Mouse (Mus musculus) granulocyte monocyte progenitor cell, adult 5-6 weeks (primary cell): ENCODE data around the gene Fgd6. TPM values are rescaled to one million over a fixed set of nuclear protein-coding genes. Genes with fewer than 3 reads are reported as not detected.

Experiments
- ATAC-seq: replicated peaks from 2 replicates; pipeline ENCODE4 v1.8.0; 2016; ENCODE audit warnings: mild to moderate bottlenecking, moderate TSS enrichment, inconsistent platforms; ENCODE audit not compliant: poor library complexity, severe bottlenecking
- total RNA-seq, 2 experiments: library from RNA; stranded (forward) in 1 of 2; stranded (reverse) in 1 of 2; fragments of 200-712, 200-1000 nt in 1 of 2; fragments of >200 nt in 1 of 2; fragmentation: Nextera tagmentation in 1 of 2; gene quantifications; 2 replicates each; pipeline ENCODE4 v1.2.3; 2014 to 2017

Gene Fgd6
- total RNA-seq, 2 experiments from 2014 or later, result 0.05 to 0.77 TPM

DNA sequence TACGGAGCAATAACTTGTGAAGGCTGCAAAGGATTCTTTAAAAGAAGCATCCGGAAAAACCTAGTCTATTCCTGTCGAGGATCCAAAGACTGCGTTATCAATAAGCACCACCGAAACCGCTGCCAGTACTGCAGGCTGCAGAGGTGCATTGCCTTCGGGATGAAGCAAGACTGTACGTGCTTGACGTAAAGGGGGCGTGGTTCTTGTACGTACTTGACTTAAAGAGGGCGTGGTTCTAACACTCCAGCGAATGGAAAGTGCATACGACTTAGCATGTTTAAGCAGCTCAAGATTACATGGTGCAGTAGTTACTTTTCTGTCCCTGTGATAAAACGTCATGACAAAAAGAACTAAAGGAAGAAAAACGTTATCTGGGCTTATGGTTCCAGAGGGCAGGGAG, 129.6 kb downstream of the Fgd6 start:
- no peak for ATAC-seq

DNA sequence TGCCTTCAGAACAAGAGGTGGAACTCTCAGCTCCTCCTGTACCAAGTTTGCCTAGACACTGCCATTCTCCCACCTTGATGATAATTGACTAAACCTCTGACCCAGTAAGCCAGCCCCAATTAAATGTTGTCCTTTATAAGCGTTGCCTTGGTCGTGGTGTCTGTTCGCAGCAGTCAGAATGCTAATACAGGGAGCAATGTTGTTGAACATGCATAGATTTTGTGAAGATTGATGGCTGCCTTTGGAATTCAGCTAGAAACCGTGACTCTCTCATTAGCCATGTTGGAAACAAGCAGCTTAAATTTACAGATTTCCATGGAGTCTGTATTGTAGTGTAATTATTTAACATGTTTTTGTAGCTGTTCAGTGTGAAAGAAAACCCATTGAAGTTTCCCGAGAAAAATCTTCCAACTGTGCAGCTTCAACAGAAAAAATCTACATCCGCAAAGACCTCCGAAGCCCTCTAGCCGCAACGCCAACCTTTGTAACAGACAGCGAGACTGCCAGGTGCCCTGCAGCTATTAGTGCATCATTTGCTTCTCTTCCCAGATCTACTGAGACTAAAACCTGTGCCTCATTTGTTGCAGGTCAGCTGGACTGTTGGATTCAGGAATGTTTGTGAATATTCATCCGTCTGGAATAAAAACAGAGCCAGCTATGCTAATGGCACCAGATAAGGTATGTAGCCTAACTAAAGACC, 131.4 kb downstream of the Fgd6 start:
- no peak for ATAC-seq

- no peak for ATAC-seq
Observed at GRCm38 (mm10) chr10:94171440-94172130, 135.8 kb downstream of the Fgd6 start.

DNA sequence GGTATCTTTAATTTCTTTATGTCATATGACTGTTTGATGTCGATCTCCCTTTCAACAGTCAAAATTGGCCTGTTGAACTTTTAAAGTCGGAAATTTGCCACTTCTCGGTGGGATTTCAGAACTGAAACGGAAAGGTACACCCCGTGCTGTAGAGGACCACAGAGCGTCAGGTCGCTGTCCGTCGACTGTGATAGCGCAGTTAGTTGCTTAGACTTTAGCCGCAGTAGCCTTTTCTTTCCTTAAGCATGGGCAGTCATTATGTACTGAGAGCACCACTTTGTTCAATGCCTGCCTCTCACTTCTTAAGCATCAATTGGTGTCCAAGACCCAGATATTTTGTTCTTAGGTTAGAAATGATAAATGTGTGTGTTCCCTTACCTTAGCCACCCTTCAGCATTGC, 136.3 kb downstream of the Fgd6 start:
- no peak for ATAC-seq

- no peak for ATAC-seq
Observed at GRCm38 (mm10) chr10:94172706-94173105, 136.9 kb downstream of the Fgd6 start.

DNA sequence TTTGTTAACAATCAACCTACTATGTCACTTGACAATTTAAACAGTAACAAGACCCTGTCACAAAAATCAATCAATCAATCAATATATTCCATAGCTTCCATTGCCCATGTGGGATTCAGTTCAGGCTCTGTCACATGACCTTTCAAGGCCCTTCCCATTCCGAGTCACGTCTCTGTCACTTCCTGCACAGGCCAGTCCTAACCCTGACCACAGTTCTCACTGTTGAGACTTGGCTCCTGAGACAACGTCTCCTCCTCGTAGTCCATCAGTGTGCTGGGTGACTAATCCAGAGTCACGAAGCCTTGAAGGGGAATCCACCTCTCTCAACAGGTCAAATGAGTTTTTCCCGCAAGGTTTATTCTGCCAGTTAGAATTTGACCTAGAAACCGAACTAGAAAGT, 138.9 kb downstream of the Fgd6 start:
- no peak for ATAC-seq

GRCm38 (mm10) chr10:94183199-94183598, 147.4 kb downstream of the Fgd6 start:
- no peak for ATAC-seq

Other genes with a start within 250 kb of the Fgd6 start
- 1.3 and 1.6 TPM in 2 replicates for gene Usp44, start 204.4 kb upstream of the Fgd6 start, total RNA-seq (2014; fragmentation: Nextera tagmentation)
- 1.6 and 2.9 TPM in 2 replicates for gene Usp44, start 204.4 kb upstream of the Fgd6 start, total RNA-seq (2017)
- gene Metap2, start 138.9 kb upstream of the Fgd6 start, total RNA-seq (2014; fragmentation: Nextera tagmentation), result 214 and 233 TPM in 2 replicates
- gene Metap2, start 138.9 kb upstream of the Fgd6 start, total RNA-seq (2017), result 337 and 338 TPM in 2 replicates
- gene Vezt, start 184 bp upstream of the Fgd6 start, total RNA-seq (2014; fragmentation: Nextera tagmentation), result 10.4 TPM in 2 replicates
- gene Vezt, start 184 bp upstream of the Fgd6 start, total RNA-seq (2017), result 6.5 and 8.4 TPM in 2 replicates
- gene Nr2c1, start 112.0 kb downstream of the Fgd6 start, total RNA-seq (2014; fragmentation: Nextera tagmentation), result 5.5 and 10.2 TPM in 2 replicates
- 5.2 and 8.0 TPM in 2 replicates for gene Nr2c1, start 112.0 kb downstream of the Fgd6 start, total RNA-seq (2017)
- gene Ndufa12, start 162.7 kb downstream of the Fgd6 start, total RNA-seq (2014; fragmentation: Nextera tagmentation), result 202 and 216 TPM in 2 replicates
- gene Ndufa12, start 162.7 kb downstream of the Fgd6 start, total RNA-seq (2017), result 350 and 390 TPM in 2 replicates